Mouse (Mus musculus): ENCODE measurements around the gene Nhlrc3. TPM values are rescaled to one million over a fixed set of nuclear protein-coding genes. Genes with fewer than 3 reads are reported as not detected.

Gene Nhlrc3
- polyA plus RNA-seq, 1 experiment from 2014 or later: 9.8 TPM

GRCm38 (mm10) chr3:53410031-53410430, 53.1 kb downstream of the Nhlrc3 start:
- Histone ChIP-seq H3K27ac (no peak overlapping the region), H3K9me3 (no peaks in the 10 kb centered on the region), H3K4me3 (no peak overlapping the region), H3K4me1 (peaks cover 7% of the 10 kb centered on the region), H3K27me3 (ENCODE audit: poor library complexity, severe bottlenecking) (no peaks in the 10 kb centered on the region), H3K36me3 (replicated peaks) (no peaks in the 10 kb centered on the region)
- WGBS: 87% methylated on average over 6 of the region's 6 CpGs
- DNase-seq (ENCODE audit: extremely low spot score, low spot score): no peak

DNA sequence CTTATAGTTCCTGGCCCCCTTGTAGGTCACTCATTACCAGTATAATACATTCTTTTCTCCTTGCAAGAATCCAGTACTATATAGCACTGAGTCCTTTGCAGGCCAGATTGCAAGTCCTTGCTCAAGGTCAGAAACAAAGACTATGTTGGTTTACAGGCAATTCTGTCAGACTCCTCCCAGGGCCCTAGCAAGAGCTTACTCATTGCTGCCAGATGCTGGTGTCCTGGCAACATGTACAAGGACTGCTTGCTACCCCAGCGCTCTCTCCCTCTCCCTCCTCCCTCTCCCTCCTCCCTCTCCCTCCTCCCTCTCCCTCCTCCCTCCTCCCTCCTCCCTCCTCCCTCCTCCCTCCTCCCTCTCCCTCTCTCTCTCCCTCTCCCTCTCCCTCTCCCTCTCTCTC, 56.0 kb downstream of the Nhlrc3 start:
- H3K27ac ChIP-seq: no peak overlapping the region
- no peaks in the 10 kb centered on the region for H3K4me1 ChIP-seq
- no peaks in the 10 kb centered on the region for H3K27me3 ChIP-seq (ENCODE audit: poor library complexity, severe bottlenecking)
- no peaks in the 10 kb centered on the region for H3K9me3 ChIP-seq
- 80% methylated on average over 1 of the region's 1 CpGs for WGBS
- no peak for DNase-seq (ENCODE audit: extremely low spot score, low spot score)
- no peaks in the 10 kb centered on the region for H3K36me3 ChIP-seq (replicated peaks)
- H3K4me3 ChIP-seq: no peak overlapping the region

Other genes starting within 250 kb of the Nhlrc3 start
- 20.3 and 22.0 TPM in 2 replicates for gene Proser1, start 334 bp upstream of the Nhlrc3 start, polyA plus RNA-seq (2016; fragmentation: Nextera tagmentation; extraction: Ambion mirVana)
- not detected in 2 replicates for gene Stoml3, start 25.3 kb upstream of the Nhlrc3 start, polyA plus RNA-seq (2016; fragmentation: Nextera tagmentation; extraction: Ambion mirVana)
- gene Frem2, start 194.0 kb upstream of the Nhlrc3 start, polyA plus RNA-seq (2016; fragmentation: Nextera tagmentation; extraction: Ambion mirVana): 4.0 and 4.6 TPM in 2 replicates